ENCODE assay signal across 24 mouse cellular contexts in genomic region chrX:166279861-166280260, GRCm38 (mm10). TPM values are rescaled to one million over a fixed set of nuclear protein-coding genes. Genes with fewer than 3 reads are reported as not detected.
DNase-seq lines count a peak whose midpoint lies in the region; ATAC-seq and TF ChIP-seq lines count a peak whose summit lies in the region.
"Had no signal": no experiment of that assay in that cellular context is flagged by ENCODE, and none has a peak within 500 bp of the region (broad histone marks: within the 10 kb centered on the region; RNA-seq: fewer than 3 reads in every experiment).

No protein-coding gene starts in this region.

- no peaks in the 10 kb centered on the region for H3K27me3 ChIP-seq in lung, embryonic 14.5 days (ENCODE audit: insufficient read depth, low read length)
- H3K27me3 ChIP-seq in hindbrain, embryonic 16.5 days (replicated peaks; ENCODE audit: control insufficient read depth, insufficient read depth, low read length), result no peaks in the 10 kb centered on the region
- peaks cover 23% of the 10 kb centered on the region for H3K27me3 ChIP-seq in forebrain, embryonic 12.5 days
- H3K27me3 ChIP-seq: heart, embryonic 13.5 days; liver, embryonic 12.5 days; neural tube, embryonic 12.5 days had no signal

- H3K36me3 ChIP-seq in lung, embryonic 14.5 days (ENCODE audit: insufficient read depth), result no peaks in the 10 kb centered on the region
- H3K36me3 ChIP-seq in hindbrain, embryonic 16.5 days (ENCODE audit: control insufficient read depth, insufficient read depth, low read length), result no peaks in the 10 kb centered on the region
- H3K36me3 ChIP-seq in forebrain, embryonic 12.5 days (replicated peaks), result no peaks in the 10 kb centered on the region
- H3K36me3 ChIP-seq: heart, embryonic 13.5 days; limb, embryonic 12.5 days; liver, embryonic 12.5 days; midbrain, embryonic 13.5 days; neural tube, embryonic 12.5 days had no signal

- no peaks in the 10 kb centered on the region for H3K9me3 ChIP-seq in lung, embryonic 14.5 days (ENCODE audit: low read depth, low read length)
- no peaks in the 10 kb centered on the region for H3K9me3 ChIP-seq in hindbrain, embryonic 16.5 days (ENCODE audit: control insufficient read depth, low read length)
- H3K9me3 ChIP-seq in forebrain, embryonic 12.5 days, result no peaks in the 10 kb centered on the region
- H3K9me3 ChIP-seq: heart, embryonic 13.5 days; limb, embryonic 12.5 days; liver, embryonic 12.5 days; megakaryocyte, embryonic 14.5 days; midbrain, embryonic 13.5 days; neural tube, embryonic 12.5 days had no signal

- 46% methylated on average over 1 of the region's 1 CpGs for WGBS in lung, embryonic 14.5 days
- 73% methylated on average over 1 of the region's 1 CpGs for WGBS in lung, adult 2 months
- 90% methylated on average over 1 of the region's 1 CpGs for WGBS in hindbrain, embryonic 16.5 days
- 91% methylated on average over 1 of the region's 1 CpGs for WGBS in forebrain, embryonic 12.5 days

- no peak overlapping the region for H3K4me2 ChIP-seq in lung, embryonic 14.5 days
- no peak overlapping the region for H3K4me2 ChIP-seq in hindbrain, embryonic 16.5 days (ENCODE audit: low read length)
- H3K4me2 ChIP-seq in forebrain, embryonic 12.5 days, result no peak overlapping the region
- H3K4me2 ChIP-seq: heart, embryonic 13.5 days; hindbrain, embryonic 14.5 days; limb, embryonic 12.5 days; liver, embryonic 12.5 days; midbrain, embryonic 13.5 days; neural tube, embryonic 12.5 days had no signal

- H3K9ac ChIP-seq in lung, embryonic 14.5 days, result no peak overlapping the region
- no peak overlapping the region for H3K9ac ChIP-seq in hindbrain, embryonic 16.5 days (ENCODE audit: low read depth, low read length)
- no peak overlapping the region for H3K9ac ChIP-seq in forebrain, embryonic 12.5 days
- H3K9ac ChIP-seq: heart, embryonic 13.5 days; hindbrain, embryonic 14.5 days; limb, embryonic 12.5 days; liver, embryonic 12.5 days; midbrain, embryonic 13.5 days; neural tube, embryonic 12.5 days had no signal

- H3K4me3 ChIP-seq in gastrocnemius, adult 2 months, result no peak overlapping the region
- H3K4me3 ChIP-seq in lung, embryonic 14.5 days (ENCODE audit: low read depth, low read length), result no peak overlapping the region
- no peak overlapping the region for H3K4me3 ChIP-seq in lung, adult 2 months (replicated peaks; ENCODE audit: extremely low read depth, low read depth, low read length)
- no peak overlapping the region for H3K4me3 ChIP-seq in hindbrain, embryonic 16.5 days (ENCODE audit: low read length)
- H3K4me3 ChIP-seq in forebrain, embryonic 12.5 days (replicated peaks), result no peak overlapping the region
- H3K4me3 ChIP-seq: heart, embryonic 13.5 days; limb, embryonic 12.5 days; liver, embryonic 12.5 days; megakaryocyte, embryonic 14.5 days; midbrain, embryonic 13.5 days; neural tube, embryonic 12.5 days had no signal

- no peak for TF ChIP-seq POLR2A in lung, adult 2 months (IDR thresholded peaks at IDR 0.05; ENCODE audit: borderline replicate concordance, extremely low read depth, low read depth, low read length)

- DNase-seq in gastrocnemius, adult 2 months, result no peak
- DNase-seq in gastrocnemius, postnatal 36 days, result no peak
- DNase-seq in heart, postnatal 25 days (ENCODE audit: low spot score), result peak; percentile 15
- DNase-seq in heart, postnatal 4 days, result no peak
- DNase-seq in lung, embryonic 14.5 days, result peak; percentile 90
- no peak for DNase-seq in lung, adult 2 months
- DNase-seq: adrenal gland, postnatal 25 days; cerebellum, adult 8-10 months; cerebellum, postnatal 36 days; embryo, embryonic 11 days; gastrocnemius, postnatal 10 days; kidney, adult 8-10 months; right cerebral cortex, postnatal 14 days; spleen, adult 18-20 months had no signal

- intact Hi-C loops in gastrocnemius, adult 2 months (cut with DNase I), result no loop called here
- intact Hi-C loops in gastrocnemius, postnatal 36 days (cut with DNase I), result no loop called here
- intact Hi-C loops in heart, postnatal 25 days (cut with DNase I), result no loop called here

- TF ChIP-seq CTCF in gastrocnemius, adult 2 months (IDR thresholded peaks at IDR 0.05), result no peak
- TF ChIP-seq CTCF in lung, embryonic 14.5 days (IDR thresholded peaks at IDR 0.05; ENCODE audit: low read depth), result no peak
- no peak for TF ChIP-seq CTCF in lung, adult 2 months (IDR thresholded peaks at IDR 0.05; ENCODE audit: insufficient read depth, low read length)

- ATAC-seq in lung, embryonic 14.5 days (ENCODE audit: insufficient read depth), result peak; percentile 93
- no peak for ATAC-seq in hindbrain, embryonic 16.5 days
- no peak for ATAC-seq in forebrain, embryonic 12.5 days (ENCODE audit: low FRiP score)
- ATAC-seq: forebrain, embryonic 14.5 days; liver, embryonic 12.5 days; midbrain, embryonic 13.5 days had no signal

- H3K4me1 ChIP-seq in lung, embryonic 14.5 days (ENCODE audit: insufficient read depth), result no peaks in the 10 kb centered on the region
- H3K4me1 ChIP-seq in lung, adult 2 months (ENCODE audit: control insufficient read depth, insufficient read depth, low read length), result no peaks in the 10 kb centered on the region
- no peaks in the 10 kb centered on the region for H3K4me1 ChIP-seq in hindbrain, embryonic 16.5 days (ENCODE audit: control insufficient read depth, insufficient read depth, low read depth, low read length)
- H3K4me1 ChIP-seq in forebrain, embryonic 12.5 days, result no peaks in the 10 kb centered on the region
- H3K4me1 ChIP-seq: heart, embryonic 13.5 days; limb, embryonic 12.5 days; liver, embryonic 12.5 days; midbrain, embryonic 13.5 days; neural tube, embryonic 12.5 days had no signal

- H3K27ac ChIP-seq in gastrocnemius, adult 2 months, result peak overlapping the region; percentile 20; the same call in 1 of the 2 replicates
- 0 out of 2 replicates have a peak overlapping the region, but pooled peaks have one; percentile 12 for H3K27ac ChIP-seq in lung, embryonic 14.5 days (ENCODE audit: low read depth)
- no peak overlapping the region for H3K27ac ChIP-seq in hindbrain, embryonic 16.5 days (ENCODE audit: low read depth, low read length)
- H3K27ac ChIP-seq in forebrain, embryonic 12.5 days, result no peak overlapping the region
- H3K27ac ChIP-seq: heart, embryonic 13.5 days; hindbrain, embryonic 14.5 days; limb, embryonic 12.5 days; liver, embryonic 12.5 days; midbrain, embryonic 13.5 days; neural tube, embryonic 12.5 days had no signal

RNA-seq across cellular contexts. Expression of gene Gpm6b, which starts 41.1 kb away (rescaled TPM):
- 1 to 10 TPM; 2.9 to 3.3 TPM for total RNA-seq in gastrocnemius, adult 2 months (2021)
- total RNA-seq in gastrocnemius, postnatal 36 days (2021), result 1 to 10 TPM; 3.9 to 5.7 TPM
- total RNA-seq in heart, postnatal 25 days (2021), result 10 to 100 TPM; 12.4 to 12.9 TPM
- total RNA-seq in heart, postnatal 4 days (2021), result 1 to 10 TPM; 6.2 to 6.4 TPM
- polyA plus RNA-seq in lung, embryonic 14.5 days (2014; fragmentation: Nextera tagmentation; extraction: Ambion mirVana), result 41.9 and 42.0 TPM in 2 replicates
- 16.4 and 20.2 TPM in 2 replicates for polyA plus RNA-seq in lung, adult 2 months (2012; rRNA removed)
- 303 and 312 TPM in 2 replicates for polyA plus RNA-seq in hindbrain, embryonic 16.5 days (2015; fragmentation: Nextera tagmentation; extraction: Ambion mirVana)
- 226 and 253 TPM in 2 replicates for polyA plus RNA-seq in forebrain, embryonic 12.5 days (2016; fragmentation: Nextera tagmentation; extraction: Ambion mirVana)

Comparison
In these comparisons a context has a peak if more than half of its experiments do, and no peak if none do; other contexts are left out.
1. DNase-seq: peak in heart, postnatal 25 days (single experiment) and lung, embryonic 14.5 days (single experiment); none in gastrocnemius, adult 2 months (single experiment), gastrocnemius, postnatal 36 days (0 of 2), heart, postnatal 4 days (single experiment) and lung, adult 2 months (single experiment).
2. H3K27ac ChIP-seq: peak in gastrocnemius, adult 2 months (single experiment) and lung, embryonic 14.5 days (single experiment); none in hindbrain, embryonic 16.5 days (single experiment) and forebrain, embryonic 12.5 days (single experiment).